Mouse (Mus musculus) erythroblast, adult 5-6 weeks (primary cell): Measurements from ENCODE around the gene Dlx1. TPM values are rescaled to one million over a fixed set of nuclear protein-coding genes. Genes with fewer than 3 reads are reported as not detected.

Experiments
- ATAC-seq: replicated peaks from 2 replicates; pipeline ENCODE4 v1.8.0; 2016; ENCODE audit warnings: moderate number of reproducible peaks, mild to moderate bottlenecking, moderate TSS enrichment, inconsistent platforms; ENCODE audit not compliant: poor library complexity, low FRiP score, severe bottlenecking
- total RNA-seq, 2 experiments: library from RNA; stranded (forward) in 1 of 2; stranded (reverse) in 1 of 2; fragments of 150-400 nt in 1 of 2; fragments of 200-764, 138-1000 nt in 1 of 2; gene quantifications; 2 replicates each; pipeline versions ENCODE4 v1.2.3 to v1.2.4; 2015 to 2017; ENCODE audit warnings: low replicate concordance in 2 of 2

The Dlx1 gene
- total RNA-seq (2015; ENCODE audit: low replicate concordance) (not detected in 2 replicates), total RNA-seq (2017; ENCODE audit: low replicate concordance) (not detected in 2 replicates)

DNA sequence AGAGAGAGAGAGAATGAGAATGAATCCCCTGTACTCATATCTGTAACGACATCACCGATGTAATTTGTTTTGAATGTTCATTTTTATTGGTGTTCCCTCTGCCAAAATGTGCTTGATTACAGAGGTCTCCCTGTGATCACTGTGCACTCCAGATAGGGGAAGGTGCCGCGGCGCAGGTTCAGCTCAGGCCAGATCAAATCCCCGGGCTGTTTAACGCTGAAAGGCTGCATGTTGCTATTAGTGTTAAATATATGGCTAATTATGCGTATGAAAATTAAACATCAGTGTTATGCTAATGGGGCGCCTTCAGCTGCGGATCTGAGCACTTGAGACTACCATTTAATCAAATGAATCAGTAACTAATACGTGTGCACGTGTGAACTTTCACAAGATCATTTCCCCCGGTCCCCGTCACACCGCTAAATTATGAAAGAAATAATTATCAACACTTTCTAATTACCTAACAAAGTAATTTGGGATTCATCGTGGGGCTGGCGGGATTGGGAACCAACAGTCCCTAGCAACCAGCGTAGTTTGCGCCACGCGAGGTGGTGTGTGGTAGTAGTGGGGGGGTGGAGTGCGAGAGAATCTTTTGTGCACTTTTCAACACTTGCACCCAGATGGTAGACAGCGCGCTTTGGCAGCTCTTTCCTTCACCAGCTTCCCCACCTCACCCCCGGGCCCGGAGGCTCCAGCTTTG, at the start of gene Dlx1:
Gene Dlx1, plus strand, starts transcription at position 100 of the 700 bp plus-strand sequence.
- no peak for ATAC-seq

DNA sequence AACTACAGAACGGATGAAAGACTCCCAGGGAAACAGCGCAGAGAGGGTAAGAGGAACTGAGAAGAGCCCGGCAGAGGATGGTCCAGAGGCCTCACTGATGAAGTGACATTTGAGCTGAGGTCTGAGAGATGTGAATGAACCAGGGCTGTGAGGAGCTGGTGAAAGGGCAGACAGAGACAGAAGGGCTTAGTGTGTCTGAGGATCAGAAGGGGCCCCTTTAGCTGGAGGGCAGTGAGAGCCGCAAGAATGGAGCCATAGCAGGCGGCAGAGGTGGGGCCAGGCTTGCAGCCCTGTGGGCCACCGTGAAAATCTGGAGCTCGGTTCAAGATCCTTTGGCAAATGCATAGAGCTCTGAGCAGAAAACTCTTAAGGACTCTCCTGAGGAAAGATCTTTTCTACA, 48.0 kb upstream of the Dlx1 start:
- no peak for ATAC-seq

DNA sequence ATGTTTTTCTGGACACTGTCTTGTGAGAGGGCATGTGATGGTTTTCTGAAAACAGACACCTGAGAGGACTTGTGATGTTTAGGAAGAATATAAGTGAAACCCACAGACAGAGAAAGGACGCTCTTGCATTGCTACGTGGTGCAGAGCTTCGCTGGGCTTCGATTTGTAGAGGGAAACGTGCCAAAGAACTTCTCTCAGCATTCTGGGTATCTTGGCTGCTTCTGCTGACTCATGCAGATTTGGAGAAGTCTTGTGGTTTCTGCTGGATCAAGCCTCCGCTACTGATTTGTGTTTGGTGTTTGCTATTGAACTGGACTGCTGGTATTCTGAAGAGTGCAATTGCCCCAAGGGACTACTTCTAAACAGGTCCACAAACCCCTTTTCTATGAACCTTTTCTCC, 46.1 kb upstream of the Dlx1 start:
- ATAC-seq: no peak

DNA sequence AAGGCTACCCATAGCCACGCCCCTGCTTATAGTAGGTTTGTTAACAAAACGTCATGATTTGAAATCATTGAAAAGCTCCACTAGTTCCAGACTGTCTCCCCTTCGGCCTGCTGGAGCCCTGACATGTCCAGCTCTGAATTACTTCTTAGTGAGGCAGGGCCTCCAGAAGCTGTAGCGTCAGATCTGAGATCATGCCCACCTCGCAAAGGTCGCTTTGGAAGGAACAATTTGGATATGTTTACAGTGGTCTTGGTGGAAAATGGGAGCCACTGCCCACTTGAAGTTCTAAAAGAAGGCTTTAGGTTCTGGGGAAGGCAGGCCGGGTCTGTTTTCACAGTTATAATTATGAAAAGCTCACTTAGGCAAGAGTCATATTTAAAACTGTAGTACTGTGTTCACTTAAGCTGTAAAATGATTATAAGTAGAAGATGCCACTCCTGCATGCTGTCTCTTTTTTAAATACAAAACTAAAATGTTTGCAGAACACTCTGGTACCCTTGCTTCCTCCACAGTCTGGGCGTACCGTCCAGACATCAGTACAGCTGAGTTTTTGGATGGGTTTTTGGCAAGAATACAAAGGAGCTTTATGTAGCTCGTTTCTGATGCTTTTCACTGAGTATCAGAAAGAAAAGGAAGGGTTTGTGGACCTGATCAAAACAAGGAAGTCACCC, 44.7 kb upstream of the Dlx1 start:
- no peak for ATAC-seq

DNA sequence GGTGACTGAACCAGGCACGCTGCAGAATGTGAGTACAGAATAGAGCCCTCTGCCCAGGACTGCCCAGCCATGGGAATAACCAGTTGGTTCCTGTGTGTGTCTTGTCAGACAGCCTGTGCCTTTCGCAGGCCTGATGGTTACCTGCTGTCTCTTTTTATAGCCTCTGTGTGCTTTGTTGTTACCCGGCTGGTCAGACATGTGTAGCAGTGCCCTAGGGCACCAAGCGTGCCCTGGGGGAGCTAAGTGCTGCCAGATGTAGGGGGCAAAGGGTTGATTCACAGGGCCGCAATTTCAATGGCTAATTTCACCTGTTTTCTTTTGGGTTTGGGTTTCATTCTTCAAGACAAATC, 44.2 kb upstream of the Dlx1 start:
- ATAC-seq: no peak

DNA sequence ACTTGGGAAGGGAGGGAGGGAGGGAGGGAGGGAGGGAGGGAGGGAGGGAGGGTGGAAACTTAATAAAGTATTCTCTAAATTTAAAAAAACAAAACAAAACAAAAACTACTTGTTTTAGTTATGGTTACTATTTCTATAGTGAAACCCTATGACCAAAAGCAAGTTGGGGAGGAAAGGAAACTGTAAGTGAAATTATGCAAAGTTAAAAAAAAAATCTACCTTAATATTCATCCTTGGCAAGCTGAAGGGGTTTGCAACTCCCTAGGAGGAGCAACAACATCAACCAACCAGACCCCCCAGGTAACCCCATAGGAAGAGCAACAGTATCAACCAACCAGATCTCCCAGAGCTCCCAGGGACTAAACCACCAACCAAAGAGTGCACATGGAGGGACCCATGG, 36.6 kb upstream of the Dlx1 start:
- ATAC-seq: no peak

DNA sequence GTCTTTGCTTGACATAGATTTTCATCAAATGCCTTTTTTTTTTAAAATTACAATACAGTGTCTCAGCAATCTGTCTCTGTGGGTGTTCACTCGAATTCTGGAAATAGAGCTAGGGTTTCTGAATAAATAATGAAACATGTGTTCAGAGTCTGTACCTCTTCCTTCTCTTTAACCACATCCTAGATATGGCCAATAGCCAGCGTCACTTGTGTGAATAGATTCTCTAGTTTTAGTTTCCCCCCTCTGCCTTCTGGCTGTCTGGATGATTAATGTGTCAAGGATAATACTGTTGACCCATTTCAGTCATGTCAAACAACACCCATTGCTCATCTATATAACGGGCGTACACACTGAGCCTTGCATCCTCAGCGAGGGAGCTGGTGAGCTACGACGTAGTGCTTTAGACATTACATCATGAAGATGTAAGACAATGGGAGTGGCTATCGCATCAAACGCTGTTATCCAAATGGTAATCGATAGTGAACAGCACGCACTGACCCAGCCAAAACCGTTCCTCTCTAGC, 34.7 kb upstream of the Dlx1 start:
- no peak for ATAC-seq

DNA sequence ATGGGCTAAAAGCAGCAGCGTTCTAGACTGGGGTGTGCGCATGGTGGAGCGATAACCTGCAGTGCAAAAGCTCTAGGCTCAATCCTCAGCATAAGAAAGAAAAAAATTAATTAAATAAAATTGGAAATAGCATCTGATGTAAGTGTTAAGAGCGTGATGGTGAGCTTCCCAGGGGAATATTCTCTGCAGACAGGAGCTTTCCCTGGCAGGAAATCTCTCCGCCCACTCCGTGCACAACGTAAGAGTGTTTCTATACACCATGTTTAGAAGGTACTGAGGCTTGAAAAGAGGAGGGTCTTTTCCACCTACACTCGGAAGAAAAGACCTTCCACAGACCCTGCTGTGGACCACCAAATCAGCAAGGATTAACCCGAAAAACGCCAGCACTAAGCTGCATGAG, 33.4 kb upstream of the Dlx1 start:
- ATAC-seq: no peak

DNA sequence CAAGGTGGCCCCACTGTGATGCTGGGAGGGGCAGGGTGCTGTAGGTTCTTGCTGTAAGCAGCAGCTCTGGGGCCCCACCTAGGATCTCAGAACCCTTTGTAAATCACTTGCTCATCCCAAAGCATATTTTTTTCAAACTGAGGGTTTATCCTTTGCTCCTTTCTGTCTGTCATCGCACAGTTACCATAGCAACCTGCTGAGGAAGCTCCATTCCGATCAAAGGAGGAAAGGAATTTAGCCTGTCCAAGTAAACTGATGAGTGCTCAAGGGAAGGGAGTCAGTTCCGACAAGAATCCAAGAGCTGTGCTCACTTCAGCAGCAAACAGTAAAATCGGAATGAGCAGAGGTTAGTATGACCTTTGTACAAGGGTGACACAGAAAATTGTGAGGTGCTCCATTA, 32.9 kb upstream of the Dlx1 start:
- ATAC-seq: no peak

DNA sequence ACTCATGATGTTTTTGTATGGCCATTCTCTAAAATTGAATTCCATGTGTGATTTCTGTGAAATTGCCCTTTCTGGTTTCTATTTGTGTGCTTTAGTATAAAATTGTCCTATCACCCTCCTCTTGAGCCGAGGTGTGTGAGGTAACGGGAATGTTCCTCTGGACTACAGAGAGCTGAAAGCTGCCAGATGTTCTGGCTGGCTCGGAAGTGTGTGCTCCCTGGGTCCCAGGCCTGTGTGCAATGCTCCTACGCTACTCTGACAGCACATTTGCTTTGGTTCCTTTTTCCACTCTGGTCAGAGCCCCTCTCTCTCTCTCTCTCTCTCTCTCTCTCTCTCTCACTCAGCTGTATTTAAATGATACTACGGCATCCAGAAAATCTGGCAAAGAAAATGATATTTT, 30.7 kb upstream of the Dlx1 start:
- ATAC-seq: no peak

DNA sequence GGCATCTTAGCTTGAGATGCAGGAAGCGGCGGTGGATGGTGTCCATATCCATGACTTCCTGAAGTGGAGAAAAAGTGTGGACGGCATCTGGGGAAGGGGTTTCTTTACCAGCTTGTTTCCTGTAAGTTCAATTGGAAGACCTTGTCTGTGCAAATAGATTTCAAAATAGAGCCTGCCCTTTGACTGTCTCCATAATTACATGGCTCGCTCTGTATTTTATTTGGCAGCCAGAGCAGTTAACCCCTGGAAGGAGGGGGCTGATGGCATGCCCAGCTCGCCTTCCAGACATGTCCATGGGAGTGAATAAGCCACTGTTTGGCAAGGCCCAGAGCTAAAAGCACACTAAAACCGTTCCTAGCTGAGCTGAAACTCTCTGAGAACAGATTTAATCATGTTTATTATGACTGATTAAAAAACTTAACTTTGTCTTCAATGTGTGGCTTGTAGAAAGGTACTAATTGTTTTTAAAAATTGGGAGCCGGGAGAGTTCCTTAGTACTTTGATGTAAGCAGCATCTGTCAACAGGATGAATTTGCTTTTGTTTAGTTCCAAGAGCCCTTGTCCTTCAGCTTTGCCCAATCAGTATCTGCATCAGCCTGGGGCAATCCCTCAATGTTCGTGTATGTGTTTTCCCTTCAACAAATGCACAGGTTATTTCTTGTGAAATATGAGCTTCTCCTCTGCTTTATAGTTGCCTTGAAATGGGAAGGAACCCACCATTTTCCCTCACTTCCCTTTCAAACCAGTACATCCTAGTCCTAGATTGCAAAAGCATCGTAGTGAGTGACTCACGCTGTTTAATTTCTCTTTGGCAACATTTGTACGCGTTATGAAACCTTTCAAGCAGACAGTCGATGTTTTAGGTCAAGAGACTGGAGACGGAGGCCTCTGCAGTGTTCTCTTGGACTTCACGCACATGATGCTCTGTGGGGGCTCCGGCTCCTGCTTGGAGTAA, 28.4 kb upstream of the Dlx1 start:
- ATAC-seq: no peak

DNA sequence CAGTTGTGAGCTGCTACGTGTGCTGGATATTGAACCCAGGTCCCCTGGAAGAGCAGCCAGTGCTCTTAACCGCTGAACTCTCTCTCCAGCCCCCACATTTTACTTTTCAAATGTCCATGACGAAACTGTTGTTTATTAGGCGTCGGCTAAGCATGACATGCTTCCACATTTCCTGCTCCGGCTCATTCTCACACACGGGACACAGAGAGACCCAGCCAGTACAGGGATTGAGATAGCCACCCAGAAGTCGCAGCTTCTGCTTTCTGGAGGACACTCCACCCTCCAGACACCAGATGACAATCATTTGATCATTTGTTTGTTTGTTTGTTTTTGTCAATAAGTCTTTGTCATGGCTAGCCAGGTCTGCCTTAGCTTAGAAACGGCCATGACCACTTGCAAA, 23.1 kb upstream of the Dlx1 start:
- no peak for ATAC-seq

DNA sequence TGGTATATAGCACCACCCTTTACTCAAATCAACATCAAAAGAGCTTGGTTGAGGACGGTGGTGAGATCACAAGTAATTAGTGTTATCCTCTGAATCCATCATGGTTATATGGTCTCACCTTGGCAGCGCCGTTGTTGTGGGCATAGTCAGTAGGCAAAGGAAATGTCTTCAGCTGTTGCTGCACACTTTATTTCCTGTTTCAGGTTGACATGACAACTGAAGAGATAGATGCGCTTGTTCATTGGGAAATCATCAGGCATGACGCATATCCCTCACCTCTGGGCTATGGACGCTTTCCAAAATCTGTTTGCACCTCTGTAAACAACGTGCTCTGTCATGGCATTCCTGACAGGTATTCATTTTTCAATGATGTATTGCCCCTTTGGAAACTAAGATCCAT, 16.7 kb upstream of the Dlx1 start:
- no peak for ATAC-seq

DNA sequence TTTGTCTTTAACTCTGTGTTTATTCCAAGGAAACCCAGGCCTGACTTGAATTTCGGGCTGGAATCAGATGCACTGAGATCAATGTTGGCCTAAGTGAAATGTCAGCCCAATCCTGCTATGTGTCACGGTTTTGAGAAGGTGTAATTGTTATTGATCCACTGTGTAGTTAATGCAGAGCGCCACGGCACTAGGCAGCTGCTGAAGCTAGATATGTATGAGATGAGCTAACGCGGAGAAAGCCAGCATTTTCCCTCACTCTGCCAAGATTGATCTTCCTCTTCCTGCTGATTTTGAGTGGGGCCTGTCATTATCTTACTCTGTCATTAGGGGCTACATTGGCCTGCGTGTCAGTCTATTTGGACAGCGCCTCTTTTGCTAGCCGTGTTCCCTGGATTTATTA, 15.6 kb upstream of the Dlx1 start:
- ATAC-seq: no peak

DNA sequence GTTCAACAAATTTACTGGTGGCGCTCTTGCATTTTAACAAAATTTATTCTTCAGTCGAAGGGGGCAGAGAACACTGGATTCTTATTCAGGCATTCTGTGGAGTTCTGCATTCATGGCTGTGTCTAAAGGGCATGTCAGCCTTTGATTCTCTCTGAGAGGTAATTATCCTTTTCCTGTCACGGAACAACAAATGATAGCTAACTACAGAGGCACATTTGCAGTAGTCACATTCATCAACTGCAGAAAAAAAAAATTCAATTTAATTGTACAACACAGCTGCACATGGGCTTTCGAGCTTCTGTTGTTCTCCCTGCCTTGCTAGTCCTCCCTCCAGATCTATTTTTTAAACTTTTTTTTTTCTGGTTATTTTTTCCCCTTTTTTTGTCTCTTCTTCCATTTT, 10.9 kb upstream of the Dlx1 start:
- ATAC-seq: no peak

DNA sequence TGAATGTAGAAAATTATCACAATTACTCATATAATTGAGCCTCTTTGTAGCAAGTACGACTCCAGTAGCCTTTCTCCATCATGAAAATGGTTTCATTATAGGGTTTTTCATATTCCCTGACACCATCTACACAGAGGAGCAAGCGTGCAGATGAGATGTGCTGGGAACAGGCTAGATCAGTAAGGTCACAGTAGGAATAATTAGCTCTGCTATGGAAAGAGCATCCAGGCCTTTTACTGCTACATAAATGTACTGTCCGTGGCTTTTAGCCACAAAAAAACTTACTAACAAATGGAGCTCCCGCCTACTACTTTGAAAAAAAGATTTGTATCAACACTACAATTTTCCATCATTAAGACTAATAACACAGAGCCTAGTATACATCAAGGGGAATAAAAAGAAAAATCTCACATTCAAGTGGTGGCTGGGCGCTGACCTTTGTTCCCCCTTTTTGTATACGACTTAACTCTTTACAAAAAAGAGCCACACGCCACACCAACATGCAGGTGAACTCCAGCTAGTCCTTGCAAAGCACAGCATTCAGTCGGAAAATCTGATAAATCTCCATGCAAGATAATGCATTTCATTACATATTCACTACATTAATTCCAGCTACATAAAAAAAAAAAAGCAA, 10.3 kb upstream of the Dlx1 start:
- no peak for ATAC-seq

DNA sequence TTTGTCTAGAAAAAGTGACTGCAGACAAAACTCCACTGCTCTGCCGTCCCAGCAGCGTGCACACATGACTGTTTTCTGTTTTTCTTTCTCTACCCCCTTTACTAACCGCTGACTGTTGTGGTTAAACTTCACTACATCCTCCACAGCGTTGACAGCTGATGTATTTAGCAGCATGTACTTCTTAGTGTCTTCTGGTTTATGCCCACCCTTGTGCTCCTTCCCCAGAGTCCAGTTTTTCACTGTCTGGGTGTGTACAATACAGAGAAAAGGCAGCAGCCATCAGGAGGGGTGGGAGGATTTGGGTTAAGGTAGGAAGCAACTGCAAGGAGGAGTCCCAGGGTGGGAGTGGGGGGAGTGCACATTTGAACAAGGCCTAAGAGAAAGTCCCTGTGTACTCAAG, 5.0 kb upstream of the Dlx1 start:
- ATAC-seq: no peak

DNA sequence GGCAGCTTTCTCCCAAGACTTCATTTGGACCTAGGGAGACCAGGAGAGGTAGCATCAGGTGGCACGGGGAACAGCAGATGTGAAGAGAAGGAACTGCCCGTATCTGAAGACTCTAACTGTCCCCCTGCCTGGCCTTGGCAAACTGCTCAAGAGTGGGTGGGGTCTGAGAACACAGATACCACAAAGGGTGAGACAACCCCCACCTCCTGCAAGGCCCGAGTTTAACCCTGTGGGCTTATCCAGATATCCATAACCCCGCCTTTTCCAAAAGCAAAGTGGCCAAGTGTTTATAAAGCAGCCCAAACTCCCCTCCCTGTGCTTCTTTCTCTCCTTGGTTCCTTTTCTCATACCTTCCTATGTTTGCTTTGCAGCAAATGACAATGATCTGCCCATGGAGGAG, 4.5 kb upstream of the Dlx1 start:
- no peak for ATAC-seq

DNA sequence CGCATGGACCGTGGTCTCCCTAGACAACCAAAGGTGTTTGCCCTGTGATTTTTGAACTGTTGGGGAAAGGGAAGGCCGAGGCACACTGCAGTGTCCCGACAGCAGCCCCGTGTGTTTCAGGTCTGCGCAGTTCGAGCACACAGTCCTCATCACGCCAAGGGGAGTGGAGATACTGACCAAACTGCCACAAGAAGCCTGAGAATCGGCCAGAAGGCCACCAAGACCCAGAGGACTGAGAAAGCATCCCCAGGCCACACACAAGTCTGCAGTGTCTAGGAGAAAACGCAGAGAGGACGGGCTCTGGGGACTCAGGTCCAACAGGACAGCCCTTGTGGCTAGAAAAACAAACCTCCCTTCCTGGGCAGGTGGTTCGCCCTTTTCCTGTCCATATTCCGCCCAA, 3.1 kb upstream of the Dlx1 start:
- ATAC-seq: no peak
